Mouse (Mus musculus): ENCODE data around the gene Mymx. TPM values are rescaled to one million over a fixed set of nuclear protein-coding genes. Genes with fewer than 3 reads are reported as not detected.

The Mymx gene
- total RNA-seq, 2 experiments from 2014 or later: not detected

DNA sequence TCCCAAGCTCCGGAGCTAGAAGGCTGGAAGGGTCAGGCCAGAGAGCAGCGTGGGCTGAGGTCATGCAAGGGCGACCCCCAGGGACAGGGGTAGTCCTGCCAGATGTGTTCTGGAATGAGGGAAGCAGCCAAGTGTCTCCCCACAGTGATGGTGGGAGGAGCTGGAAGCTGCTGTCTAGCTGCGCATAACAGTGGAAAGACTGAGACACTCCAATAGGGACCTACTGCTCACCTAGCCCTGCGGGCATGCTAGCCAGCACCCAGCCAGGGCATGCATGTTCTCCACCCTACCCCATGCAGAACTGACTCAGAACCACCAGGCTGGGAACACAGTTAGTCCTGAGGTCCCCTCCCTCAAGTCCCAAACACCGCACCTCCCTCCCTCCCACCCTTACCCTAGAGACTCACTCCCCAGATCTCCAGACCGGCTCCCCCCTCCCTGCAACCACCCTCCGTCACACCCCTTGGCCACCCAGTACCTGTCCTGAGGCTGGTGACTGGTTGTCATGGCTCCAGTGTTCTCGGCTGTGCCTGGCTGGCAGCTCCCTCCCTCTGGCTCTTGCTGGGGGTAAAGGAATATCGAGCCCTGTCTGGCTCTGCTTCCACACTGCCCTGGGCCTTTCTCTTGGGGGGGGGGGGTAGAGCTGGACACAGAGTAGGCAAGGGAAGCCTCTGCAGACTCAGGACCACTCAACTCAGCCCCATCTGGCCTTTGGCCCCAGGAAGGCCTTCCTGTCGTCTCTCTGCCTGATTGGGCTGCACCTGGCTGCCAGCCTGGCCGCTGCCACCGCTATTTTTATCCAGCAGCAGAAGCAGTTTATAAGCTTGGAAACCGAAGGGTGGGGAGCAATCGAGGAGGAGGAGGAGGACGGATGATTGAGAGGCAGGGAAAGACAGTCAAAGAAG lies 9.9 kb downstream of the Mymx start:
- intact Hi-C loops (cut with DNase I): no loop called here
- no peak for DNase-seq

DNA sequence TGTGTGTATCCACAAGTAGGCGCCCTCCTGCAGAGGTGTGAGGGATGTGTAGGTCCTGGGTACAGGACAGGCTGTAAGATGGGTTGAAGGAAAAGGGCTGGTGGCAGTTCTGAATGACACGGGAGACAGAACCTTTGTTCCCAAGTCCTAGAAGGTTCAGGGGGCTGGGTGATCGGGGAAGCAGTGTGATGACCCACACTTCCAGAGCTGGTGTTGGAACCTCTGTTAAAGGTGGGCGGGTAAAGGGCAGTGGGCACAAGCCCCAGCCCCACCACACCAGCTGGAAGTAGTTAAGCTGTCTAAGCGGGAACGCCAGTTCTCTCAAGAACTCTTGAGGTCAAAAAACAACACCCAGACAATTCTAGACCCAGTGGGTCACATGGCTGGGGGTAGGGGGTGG lies 11.5 kb downstream of the Mymx start:
- intact Hi-C loops (cut with DNase I): no loop called here
- DNase-seq: no peak

DNA sequence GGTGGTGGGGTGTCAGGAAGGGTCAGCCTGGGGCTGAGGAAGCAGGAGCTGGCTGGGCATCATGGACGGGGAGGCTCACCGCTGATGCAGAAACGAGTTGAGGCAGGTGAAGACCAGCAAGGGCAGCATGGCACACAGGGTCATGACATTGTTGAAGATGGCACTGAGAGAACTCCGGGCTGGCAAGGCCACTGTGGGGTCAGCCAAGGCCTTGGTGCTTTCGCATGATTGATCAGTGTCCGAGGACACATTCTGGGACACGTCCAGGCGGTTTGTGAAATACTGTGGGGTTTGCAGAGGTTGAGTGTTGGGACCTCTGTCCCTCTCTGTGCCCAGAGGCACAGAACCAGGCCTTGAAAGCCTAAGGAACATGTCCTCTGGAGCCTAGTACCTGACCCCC lies 12.1 kb downstream of the Mymx start:
- no peak for DNase-seq
- intact Hi-C loops (cut with DNase I): no loop called here

DNA sequence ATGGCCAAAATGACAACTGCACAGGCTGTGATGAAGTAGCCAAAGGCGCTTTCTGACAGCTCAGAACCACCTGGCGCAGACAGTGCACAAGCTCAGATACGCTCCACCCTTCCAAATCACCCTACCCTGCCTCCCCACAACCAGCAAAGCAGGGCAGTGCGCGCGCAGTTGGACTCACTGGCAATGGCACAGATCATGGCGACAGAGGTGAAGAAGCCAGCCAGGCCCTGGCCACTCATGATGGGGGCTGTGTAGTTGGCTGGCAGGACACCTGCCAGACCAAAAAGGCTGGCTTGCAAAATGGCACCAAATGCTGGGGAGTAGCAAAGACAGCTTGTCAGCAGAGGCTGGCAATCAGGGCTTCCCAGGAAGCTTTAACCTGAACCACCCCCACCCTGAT lies 12.7 kb downstream of the Mymx start:
- intact Hi-C loops (cut with DNase I): no loop called here
- DNase-seq: no peak

DNA sequence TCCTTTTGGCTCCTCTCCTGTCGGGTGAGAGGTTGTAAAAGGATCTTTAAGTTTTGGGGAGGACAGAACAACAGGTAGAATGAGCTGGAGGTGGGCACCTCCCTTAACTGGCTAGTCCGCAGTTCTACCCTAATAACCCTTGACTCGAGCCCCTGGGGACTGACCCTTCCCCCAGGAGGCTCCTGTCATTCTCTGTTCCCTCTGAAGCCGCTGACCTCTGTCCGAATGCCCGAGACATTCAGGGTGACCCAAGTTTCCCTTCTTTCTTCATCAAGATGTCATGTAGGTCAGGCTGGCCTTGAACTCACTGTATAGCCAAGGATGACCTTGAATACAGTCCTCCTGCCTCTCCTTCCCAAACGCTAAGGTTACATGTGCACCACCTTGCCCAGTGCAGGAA lies 13.5 kb downstream of the Mymx start:
- DNase-seq: no peak
- intact Hi-C loops (cut with DNase I): no loop called here

DNA sequence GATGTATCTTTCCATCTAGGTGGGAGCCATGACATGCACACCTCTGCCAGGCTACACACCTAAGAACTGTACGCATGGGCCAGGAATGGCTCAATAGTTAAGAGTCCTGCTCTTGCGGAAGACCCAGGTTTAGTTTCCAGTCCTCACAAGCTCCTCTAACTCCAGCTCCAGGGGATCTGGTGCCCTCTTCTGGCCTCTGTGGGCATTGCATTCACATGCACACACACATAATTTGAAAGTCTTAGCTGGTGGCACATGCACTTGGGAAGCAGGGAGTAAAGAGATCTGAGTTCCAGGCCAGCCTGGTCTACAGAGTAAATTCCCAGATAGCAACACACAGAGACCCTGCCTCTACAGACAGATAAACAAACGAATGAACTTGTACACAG lies 15.5 kb downstream of the Mymx start:
- no peak for DNase-seq
- intact Hi-C loops (cut with DNase I): no loop called here

DNA sequence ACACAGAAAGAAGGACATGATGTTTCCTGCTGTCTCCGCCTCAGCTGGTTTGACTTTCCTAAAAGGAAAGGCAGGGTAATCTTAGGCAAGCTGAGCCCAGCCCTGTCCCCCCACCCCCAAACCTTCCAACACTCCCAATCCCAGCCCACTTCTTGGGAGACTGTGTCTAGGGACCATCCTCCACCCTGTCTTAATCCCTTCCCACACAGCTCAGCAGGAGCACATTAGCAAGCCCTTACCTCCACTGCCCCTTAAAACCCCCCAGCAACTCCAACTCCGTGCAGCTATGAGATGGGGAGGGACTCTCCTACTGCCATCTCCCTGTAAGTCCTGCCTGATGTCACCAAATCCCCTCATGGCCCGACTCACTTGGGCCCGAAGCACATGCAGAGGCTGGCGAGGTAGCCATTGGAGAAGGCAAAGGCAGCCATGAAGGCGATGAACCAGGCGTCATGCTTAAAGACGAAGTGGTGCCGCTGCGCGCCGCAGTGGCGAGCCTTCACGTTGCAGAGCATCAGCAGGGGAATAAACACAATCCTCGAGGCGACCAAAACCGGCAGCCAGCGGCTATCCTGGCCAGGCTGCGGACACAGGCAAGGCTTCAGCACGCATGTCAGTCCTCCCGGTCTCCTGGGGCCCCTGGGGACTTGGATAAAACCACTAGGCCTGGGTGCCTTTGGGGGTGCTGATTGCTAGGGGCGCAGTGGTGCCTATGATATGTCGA lies 16.0 kb downstream of the Mymx start:
- DNase-seq: no peak
- intact Hi-C loops (cut with DNase I): no loop called here

DNA sequence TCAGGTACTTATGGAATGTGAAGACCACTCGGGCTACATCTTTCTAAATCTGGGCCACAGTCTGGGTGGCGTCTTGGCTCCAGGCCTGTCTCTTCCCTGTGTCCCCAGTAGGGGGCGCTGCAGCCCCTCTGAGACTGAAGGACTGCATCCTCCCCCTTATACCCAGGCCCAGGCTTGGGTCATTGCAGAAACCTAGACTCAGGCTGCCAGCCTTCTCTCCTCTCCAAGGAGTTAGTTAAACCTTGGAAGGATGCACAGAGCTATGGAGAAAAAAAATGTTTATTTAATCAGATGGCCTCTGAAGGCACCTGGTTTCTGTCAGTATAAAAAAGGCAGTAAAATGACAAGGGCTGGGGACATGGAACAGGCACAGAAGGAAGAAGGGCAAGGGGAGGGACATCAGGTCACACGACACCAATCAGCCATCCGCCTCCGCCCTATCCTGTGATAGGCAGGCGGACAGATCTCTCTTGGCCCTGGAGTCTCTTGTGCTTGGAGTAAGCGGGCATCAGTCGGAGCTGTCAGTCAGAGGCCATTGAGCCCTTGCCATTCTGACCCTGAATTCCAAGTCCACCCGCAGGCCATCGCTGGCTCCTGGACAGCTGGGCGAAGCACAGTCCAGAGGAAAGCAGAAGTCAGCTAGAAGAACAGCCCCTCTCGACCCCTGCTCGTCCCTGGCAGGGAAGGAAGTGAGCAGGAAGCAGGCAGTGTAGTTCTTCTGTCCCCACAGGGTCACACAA lies 16.8 kb downstream of the Mymx start:
- DNase-seq: peak; percentile 88
- intact Hi-C loops (cut with DNase I): loop anchor here (5.0 kb wide), 2 partner anchors 42 to 57 kb away; no protein-coding TSS in a partner anchor

DNA sequence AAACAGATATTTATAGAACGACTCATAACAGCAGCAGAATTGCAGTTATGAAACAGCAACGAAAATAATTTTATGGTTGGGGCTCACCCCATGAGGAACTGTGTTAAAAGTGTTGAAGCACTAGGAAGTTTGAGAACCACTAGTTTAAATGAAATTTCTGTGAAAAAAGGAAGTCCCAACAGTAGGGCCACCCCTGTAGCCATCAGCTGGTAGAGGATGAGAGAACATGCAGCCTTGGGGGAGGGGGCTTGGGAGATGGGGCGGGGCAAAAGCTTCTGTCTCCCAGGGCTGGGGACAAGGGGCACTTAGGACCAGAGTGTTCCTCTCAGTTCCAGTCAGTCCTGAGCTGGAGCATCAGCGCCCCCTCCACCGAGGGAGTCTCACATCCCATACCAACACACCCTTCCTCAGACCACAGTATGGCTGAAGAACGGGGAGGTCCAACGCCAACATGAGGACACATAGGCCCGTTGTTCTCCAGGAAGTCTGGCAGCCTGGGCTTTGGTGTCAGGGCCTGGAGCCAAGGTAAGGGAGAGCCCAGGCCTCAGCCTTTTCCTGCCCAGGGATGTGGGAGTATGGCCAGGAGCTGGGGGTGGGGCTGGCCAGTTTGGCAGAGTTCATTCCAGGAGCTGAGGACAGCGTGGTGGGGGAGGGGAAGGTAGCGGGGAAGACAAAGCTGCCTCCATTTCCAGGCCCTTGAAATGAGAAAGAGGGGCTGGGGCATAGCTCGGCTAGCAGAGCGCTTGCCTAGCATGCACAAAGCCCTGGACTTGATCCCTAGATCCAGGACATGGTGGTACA lies 17.6 kb downstream of the Mymx start:
- DNase-seq: peak; percentile 96
- intact Hi-C loops (cut with DNase I): loop anchor here (5.0 kb wide), 2 partner anchors 43 to 58 kb away; no protein-coding TSS in a partner anchor

DNA sequence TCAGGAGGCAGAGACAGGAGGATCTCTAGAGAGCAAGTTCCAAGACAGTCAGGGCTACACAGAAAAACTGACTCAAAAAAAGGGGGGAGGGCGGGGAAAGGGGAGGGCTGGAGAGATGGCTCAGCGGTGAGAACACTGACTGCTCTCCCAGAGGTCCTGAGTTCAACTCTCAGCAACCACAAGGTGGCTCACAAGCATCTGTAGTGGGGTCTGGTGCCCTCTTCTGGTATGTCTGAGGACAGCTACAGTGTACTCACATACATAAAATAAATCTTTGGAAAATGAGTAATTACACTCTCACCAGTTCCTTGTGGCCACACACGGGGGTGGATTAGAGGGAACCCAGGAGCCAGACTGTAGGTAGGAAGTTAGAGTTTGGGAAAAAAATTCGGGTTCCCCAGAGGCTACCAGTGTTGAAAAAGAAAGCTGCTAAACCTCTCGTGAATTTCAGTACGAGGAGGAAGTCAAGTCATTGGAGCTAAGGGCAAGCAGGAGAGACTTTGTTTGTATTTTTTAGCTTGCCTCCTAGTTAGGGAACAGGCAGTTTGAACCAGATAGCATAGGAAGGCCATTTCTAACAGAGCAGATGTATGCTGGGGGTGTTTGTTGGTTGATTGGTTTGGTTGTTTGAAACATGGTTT lies 19.1 kb downstream of the Mymx start:
- intact Hi-C loops (cut with DNase I): loop anchor here (5.0 kb wide), 2 partner anchors 44 to 59 kb away; no protein-coding TSS in a partner anchor
- no peak for DNase-seq

DNA sequence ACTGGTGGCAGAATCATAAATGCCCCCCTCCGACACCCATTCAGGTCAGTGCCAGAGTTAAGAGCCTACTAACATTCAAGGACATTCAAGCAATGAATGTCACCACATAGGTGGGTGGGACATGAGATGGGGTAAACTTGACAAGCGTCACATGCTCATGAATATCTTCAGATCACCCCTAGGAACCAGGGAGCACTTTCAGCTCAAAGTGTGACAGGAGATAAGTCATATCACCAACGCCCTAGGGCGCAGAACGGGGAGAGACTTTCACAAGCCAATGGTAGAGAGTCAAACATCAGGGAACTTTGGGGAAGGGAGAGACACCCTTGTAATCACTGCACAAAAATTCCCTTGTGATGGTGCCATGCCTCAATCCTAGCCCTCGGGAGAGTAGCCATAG lies 19.7 kb downstream of the Mymx start:
- intact Hi-C loops (cut with DNase I): loop anchor here (5.0 kb wide), 2 partner anchors 45 to 60 kb away; no protein-coding TSS in a partner anchor
- no peak for DNase-seq

DNA sequence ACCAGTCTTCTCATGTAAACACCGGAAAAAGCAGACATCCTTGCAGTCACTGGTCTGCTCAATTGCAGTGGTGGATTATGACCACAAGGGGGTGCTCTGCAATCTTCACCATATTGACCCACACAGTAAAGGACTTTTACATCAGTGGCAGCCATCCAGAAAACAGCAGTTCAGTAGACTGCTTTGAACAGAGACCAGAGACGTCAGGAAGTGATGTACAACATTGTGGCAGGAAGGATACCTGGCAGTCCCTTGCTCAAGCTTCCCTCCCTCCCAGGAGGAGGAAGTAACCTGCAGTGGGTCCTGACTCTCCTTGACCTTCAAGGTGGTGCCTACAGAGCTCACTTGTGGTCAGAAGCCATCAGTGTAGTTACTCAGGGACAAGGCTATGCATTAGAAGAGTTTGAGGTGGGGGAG lies 20.3 kb downstream of the Mymx start:
- peak; percentile 78 for DNase-seq
- intact Hi-C loops (cut with DNase I): loop anchor here (5.0 kb wide), 2 partner anchors 46 to 61 kb away; no protein-coding TSS in a partner anchor

DNA sequence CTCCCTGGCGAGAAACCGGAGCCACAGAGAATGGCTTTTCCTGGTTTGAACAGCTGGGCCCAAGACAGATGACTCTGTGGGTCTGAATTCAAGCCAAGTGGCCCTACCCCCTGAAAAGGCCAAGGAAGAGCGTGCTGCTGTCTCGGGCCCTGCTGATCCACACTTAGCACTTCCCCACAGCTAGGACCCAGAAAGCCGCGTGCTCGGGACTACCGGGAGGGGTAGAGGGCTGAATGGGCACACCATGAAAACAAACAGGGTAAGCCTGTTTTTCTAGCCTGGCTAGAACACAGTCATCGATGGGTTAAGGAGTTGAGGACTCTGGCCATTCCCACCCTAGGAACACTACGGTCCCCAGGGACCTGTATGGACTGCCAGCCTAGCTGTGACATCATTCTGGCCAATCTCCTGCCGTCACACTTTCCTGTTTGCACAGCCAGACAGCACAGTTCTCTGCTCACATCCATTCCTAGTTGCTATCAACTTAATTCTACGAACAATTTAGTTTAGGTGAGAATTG lies 20.9 kb downstream of the Mymx start:
- DNase-seq: no peak
- intact Hi-C loops (cut with DNase I): loop anchor here (5.0 kb wide), 2 partner anchors 46 to 61 kb away; no protein-coding TSS in a partner anchor

DNA sequence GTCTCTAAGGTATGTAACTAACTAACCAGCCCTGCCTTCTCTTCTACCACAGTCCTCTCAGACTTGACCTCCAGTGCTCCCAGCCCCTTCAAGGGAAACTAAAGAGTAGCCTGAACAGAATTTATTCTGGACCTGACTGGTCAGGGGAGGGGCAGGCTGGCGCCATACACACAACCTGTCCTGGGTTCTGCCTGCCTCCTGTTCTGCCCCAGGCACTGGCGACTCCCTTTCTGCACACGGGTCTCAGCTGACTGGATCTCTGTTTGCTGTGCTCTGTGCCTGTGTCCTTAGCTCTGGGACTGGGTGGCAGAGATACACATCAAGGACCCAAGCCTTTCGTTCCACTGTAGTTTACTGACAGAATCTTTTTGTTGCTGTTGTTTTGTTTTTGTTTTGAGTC lies 22.3 kb downstream of the Mymx start:
- intact Hi-C loops (cut with DNase I): no loop called here

DNA sequence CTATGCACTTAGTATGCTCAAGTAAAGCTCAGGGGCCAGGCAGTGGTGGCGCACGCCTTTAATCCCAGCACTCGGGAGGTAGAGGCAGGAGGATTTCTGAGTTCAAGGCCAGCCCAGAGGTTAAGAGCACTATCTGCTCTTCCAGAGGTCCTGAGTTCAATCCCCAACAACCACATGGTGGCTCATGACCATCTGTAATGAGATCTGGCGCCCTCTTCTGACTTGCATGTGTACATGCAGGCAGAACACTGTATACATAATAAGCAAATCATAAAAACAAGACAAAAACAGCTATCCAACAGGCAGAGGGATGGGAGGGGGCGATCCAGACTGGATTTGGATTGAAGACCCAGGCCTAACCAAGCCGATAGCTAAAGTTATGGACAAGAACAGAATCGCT lies 23.1 kb downstream of the Mymx start:
- DNase-seq: no peak
- intact Hi-C loops (cut with DNase I): no loop called here

More for the DNA sequence above, 22.3 kb downstream of the Mymx start:
- no peak for DNase-seq

DNA sequence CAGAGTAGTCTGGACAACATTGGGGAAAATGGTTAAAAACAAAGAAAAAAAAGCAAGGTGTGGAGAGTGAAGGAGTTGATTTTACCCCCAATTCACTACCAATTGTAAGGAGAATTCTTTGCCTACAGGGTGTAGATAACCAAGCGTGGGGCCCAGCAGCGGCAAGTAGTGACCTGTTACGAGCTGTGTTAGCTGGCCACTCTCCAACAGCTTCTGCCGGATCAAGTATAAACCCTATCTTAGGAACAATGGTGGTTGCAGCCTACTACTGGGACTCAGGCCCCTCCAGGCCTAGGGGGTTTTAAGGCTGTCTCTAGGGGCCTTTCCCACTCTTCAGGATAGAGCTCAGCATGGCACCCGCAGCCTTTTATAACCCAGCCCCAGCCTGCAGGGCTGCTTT lies 23.7 kb downstream of the Mymx start:
- intact Hi-C loops (cut with DNase I): no loop called here
- no peak for DNase-seq

DNA sequence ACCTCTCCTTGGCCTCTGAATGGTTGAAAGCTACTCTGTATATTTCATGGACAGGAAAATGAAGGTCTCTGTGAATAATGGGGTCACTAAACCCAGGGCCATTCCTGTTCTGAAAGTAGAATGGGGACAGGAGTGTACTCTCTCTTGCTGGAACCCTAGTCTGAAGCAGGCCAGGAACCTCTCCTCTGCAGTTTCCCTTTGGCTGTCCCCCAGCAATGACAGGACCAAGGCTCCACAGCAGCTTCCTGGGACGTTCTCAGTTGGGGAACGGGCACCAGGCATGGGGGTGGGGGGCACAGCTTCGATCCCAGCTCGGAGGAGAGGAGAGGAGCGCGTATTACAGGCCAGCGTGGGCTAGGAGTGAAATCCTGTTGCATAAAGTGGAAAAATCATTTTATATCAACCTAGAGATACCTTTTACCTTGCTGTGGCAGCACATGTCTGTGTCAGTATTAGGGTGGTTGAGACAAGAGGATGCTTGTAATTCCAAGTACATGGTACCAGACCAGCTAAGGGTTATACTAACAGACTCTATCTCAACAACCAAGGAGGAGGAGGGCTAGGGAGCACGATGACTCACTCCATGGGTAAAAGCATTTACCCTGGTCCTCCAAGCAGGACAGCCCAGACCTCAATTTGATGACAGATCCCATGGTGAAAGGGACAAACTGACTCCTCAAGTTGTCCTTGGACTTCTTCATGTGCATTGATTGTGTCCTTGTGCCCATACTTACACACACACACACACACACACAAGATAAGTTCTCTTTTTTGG lies 26.6 kb downstream of the Mymx start:
- no peak for DNase-seq
- intact Hi-C loops (cut with DNase I): no loop called here

DNA sequence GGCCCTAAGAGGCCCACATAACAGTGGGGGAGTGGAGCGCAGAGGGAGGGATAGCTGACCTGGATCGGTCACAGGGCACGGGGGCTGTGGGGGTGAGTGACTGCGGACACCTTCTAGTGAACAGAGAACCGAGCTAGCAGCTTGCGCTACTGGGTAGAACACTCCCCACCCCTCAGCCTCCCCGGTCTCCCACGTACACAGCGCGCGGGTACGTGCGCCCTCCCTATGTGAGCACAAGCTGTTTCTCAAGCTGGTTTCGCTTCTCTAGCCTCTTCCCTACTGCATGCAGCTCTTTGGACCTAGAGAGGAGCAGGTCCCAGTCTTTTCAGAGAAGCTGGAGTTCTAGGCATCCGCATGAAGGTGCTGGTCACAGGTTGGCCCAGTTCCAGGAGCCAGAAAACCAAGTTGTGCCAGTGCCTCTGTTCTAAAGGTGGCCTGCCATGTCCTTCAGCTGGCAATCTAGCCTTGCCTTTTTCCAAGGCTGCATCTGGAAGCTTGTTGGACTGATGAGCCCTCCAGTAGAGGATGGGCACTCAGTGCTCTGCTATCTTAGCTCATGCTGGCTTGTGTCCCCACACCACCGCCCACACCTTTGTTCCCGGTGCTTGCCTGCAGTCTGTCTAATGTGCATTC lies 27.7 kb downstream of the Mymx start:
- peak; percentile 73 for DNase-seq
- intact Hi-C loops (cut with DNase I): no loop called here

Measured in left cerebral cortex, postnatal 4 days (tissue).